Mouse (Mus musculus): Measurements from ENCODE around the gene Tssk1.

Gene Tssk1

DNA sequence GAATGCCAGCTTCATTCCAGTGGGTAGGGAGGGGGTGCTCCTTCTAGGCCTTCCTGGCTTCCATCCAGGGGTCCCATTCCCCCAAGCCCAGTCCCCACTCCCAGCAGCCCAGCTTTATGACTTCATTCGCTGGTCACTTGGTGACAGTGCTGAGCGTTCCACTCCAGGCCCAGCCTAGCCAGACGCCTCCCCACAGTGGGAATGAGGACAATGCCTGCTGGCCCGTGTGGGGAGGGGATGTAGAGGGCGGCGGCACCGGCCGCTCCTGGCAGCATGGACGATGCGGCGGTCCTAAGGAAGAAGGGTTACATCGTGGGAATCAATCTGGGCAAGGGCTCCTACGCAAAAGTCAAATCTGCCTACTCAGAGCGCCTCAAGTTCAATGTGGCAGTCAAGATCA is 4.4 kb downstream of the Tssk1 start, which contains the start of the genes Dgcr2 and Tssk2:
TSS of gene Dgcr2 (minus strand) at position 101 of the 400 bp plus-strand sequence.
TSS of gene Tssk2 (plus strand) at position 176 of the 400 bp plus-strand sequence.
- DNase-seq (ENCODE audit: low read depth) = no peak

- DNase-seq (ENCODE audit: low read depth) = peak; percentile 98
Measured at GRCm38 (mm10) chr16:17911052-17911595, 17.1 kb downstream of the Tssk1 start, which contains the start of gene Ess2. Gene Ess2 (minus strand): TSS chr16:17911348.

- no peak for DNase-seq (ENCODE audit: low read depth)
Measured at GRCm38 (mm10) chr16:17914307-17915249, 20.6 kb downstream of the Tssk1 start, which contains the start of gene Gsc2. Gene Gsc2 (minus strand): TSS chr16:17915059.

GRCm38 (mm10) chr16:17920586-17920985 is 26.6 kb downstream of the Tssk1 start:
- DNase-seq (ENCODE audit: low read depth) = no peak

DNA sequence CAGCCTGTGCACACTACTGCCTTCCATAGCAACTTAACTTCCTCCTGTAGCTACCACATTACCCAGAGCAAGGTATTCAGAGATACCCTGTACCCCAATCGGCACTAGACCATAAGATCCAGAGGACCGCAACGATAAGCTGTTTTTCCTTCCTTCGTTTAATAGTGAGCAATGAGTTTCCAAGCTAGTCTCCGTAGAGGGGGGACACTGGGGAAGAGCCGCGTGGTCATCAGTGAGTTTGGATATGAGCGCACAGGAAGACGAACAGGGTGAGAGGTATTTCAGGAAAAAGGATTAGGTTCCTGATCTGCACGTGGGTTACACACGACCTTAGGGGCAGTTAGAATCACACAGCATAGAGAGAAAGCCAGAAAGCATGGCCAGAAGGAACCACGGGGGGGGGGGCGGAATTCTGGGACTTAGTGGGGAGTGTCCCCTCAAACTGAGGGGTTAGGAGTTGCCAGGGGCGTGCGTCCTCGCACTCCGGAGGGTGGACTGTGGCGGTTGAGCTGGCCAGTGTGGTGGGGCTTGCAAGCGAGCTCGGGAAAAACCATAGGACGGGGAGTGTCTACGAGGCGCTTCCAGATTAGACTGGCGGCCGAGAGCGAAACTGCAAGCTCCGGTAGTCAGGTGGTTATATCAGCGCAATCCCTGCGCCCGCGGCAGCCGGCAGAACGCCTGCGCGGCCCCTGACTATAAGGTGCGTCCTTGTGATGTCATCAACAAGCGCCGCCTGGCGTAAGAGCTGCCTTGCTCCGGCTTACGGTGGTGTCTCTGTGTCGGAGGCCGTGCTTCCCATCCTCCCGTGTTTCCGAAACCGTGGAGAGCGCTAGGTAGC is 27.5 kb downstream of the Tssk1 start:
- DNase-seq (ENCODE audit: low read depth) = peak; percentile 99

DNA sequence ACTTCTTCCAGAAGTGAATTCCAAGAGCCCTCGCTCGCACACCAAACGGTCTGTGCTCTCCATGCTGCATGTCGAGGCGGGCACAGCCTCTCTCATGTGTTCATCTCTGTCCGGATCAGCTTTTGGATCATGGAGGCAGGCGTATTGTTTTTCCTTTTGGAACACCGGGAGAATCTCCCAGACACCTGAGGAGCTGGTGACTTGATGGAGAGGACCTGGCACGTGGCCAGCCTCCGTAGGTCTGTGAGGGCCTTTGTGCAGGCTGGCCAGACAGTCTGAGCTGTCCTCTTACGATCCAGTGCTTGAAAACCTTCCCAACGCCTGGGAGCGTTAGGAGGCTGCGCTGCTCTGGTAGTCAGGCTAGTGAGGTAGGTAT is 28.1 kb downstream of the Tssk1 start:
- no peak for DNase-seq (ENCODE audit: low read depth)

GRCm38 (mm10) chr16:17927351-17928082 is 33.5 kb downstream of the Tssk1 start:
- DNase-seq (ENCODE audit: low read depth) = peak; percentile 19

- DNase-seq (ENCODE audit: low read depth) = peak; percentile 89
Measured at GRCm38 (mm10) chr16:17928087-17928580, 34.1 kb downstream of the Tssk1 start, which contains the start of gene Slc25a1. Gene Slc25a1 (minus strand): TSS chr16:17928219.

DNA sequence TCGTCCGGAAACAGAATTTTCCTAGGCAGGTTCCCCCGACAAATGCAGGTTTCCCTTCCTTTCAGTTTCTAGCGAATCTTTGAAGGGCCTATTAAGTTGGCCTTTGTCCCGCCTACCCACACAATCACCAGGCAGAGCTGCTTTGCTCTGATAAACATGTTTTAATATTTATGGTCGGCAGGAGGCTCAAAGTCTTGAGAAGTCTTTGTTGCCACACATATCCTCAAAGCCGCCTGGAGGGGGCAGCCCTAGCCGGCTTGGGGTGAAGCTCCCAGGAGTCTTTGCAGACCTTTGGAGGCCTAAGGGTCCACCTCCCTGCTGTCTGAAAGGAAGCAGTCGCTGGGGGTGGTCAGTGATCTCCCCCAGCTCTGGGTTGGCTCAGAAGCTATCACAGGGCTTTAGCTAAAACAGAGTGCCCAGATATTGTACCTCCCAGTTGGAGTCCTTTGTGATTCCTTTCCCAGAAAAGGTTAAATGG is 34.6 kb downstream of the Tssk1 start:
- peak; percentile 93 for DNase-seq (ENCODE audit: low read depth)

DNA sequence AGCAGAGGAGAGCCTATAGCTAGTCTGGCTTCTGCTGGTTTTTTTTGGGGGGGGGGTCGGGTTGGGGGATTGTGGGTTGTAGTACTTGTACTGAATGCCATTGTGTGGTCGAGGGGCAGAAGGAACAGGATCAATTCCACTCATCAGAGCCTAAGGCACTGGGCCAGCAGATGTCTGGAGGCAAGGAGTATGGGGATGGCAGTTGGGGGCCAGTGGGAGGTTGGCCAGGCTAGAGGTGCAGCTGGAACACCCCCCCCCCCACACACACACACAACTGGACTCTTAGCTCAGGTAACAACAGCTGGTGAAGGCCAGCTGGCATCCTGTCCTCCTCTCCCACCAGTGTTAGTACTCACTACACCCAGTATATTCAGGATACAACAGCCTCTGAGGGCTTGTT is 35.2 kb downstream of the Tssk1 start:
- no peak for DNase-seq (ENCODE audit: low read depth)

GRCm38 (mm10) chr16:17929631-17930030 is 35.6 kb downstream of the Tssk1 start:
- DNase-seq (ENCODE audit: low read depth) = no peak

GRCm38 (mm10) chr16:17931906-17932460 is 38.0 kb downstream of the Tssk1 start:
- DNase-seq (ENCODE audit: low read depth) = no peak

DNA sequence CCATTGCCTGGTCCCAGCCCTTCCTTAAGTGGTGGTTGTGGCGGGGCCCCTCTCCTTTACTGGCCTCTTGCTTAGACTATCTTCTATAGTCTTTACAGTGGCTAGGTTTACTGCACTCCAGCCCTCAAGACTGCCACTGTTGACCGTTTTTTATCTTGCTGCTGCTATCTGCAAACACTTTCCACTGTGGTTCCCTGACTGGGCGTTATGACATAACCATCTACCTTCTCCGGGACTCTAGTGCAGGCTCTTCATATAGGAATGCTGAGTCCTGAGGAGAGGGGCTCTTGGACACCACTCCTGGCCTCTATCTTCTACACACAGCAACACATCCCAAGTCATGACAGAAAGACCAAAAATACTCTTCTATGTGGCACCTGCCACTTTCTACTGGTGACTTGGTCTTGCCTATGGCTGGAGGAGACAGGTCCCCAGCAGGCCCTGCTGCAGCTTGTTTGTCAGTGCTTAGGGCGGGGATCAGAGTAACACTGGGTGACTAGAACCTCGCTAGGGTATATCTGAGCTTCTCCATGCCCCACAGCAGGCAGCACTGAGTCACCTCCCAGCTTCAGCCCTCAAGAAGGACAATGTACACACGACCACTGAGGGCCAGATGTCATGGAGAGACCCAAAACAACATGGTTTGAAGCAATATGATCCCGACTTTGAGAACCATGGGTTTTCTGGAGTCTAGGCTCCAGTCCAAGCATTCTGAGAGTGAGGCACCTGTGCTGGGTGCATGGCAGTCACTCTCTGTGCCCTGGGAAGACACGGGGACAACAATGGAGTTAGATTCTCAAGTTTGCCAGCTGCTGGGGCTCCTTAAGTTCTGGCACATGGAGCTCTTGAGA is 39.8 kb downstream of the Tssk1 start:
- DNase-seq (ENCODE audit: low read depth) = no peak

- no peak for DNase-seq (ENCODE audit: low read depth)
Measured at GRCm38 (mm10) chr16:17934445-17934910, 40.5 kb downstream of the Tssk1 start.

DNA sequence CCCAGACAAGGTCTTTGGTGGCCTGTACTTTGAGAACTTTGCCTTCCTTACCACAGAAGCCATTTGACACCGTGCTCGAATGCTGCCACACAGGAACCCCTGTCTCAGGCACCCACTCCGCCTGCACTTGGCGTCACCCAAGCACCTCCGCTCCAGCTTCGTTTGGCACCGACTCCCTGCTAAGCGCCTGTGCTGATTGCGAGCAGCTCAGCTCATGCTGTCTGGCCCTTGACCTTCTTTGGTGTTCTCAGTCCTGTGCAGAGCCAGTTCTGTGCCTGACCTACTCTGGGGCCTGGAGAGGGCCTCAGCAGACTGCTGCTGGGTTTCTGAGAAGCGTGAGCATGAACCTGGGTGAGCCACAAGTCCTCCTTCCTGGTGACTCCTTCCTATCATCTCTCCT is 42.8 kb downstream of the Tssk1 start:
- no peak for DNase-seq (ENCODE audit: low read depth)

- peak; percentile 16 for DNase-seq (ENCODE audit: low read depth)
Measured at GRCm38 (mm10) chr16:17938187-17938586, 44.2 kb downstream of the Tssk1 start.

DNA sequence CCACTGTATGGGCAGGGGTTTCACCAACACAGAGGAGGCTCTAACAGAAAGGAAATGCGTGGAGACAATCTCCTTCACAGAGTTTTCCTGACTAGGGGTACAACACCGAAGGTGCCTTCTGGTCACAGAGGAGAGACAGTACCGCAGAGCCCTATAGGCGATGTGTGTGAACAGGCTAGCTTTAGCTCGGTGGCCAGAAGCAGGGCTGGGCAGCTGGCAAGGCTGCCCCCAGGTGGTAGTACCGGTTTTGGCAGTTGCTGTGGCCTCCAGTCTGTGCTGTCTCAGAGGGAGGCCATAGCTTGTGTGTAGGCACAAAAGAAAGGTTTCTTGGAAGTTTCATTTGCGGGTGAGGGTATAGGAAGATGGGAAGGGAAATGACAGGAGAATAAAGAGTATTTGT is 44.8 kb downstream of the Tssk1 start:
- DNase-seq (ENCODE audit: low read depth) = peak; percentile 83

DNA sequence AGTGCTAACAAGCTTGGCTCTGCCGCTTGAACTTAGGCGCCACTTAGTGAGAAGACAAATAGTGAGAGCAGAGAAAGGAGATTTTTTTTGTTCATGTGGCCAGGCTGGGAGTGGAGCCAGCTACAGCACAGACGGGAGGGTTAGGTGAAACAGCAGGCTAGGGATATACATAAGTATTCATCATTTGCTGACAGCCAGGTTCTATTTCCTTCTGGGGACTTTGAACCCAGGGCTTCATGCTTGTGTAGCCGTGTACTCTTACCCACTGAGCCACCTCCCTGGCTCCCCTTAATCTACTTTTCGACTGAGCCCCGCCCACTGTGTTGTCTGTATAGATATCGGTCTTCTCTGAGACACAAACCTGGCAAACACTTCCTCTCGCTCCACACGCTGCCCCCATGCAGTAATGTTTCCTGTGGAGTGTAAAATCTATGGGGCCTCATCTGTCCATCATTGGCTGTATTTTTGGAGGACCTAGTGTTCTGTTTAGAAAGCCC is 45.3 kb downstream of the Tssk1 start:
- DNase-seq (ENCODE audit: low read depth) = peak; percentile 65

DNA sequence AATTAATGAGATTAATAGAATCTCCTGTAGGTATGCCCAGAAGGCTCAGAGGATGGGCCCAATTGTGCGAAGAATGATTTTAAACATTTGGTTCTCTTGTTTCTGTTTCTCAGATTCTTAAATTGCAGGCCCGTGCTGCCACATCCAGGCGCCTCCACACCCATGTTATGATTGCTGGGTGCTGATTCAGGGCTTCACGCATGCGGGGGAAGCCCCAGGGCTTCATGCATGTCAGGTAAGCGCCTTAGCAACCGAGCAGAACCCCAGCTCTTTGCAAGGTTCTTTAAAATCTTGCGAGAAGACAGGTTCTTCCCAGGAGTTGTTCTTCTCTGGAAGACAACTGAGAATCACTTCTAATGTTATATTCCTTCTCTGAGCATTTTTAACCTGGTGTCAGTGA is 49.4 kb downstream of the Tssk1 start:
- DNase-seq (ENCODE audit: low read depth) = no peak
